In the genomic region with DNA sequence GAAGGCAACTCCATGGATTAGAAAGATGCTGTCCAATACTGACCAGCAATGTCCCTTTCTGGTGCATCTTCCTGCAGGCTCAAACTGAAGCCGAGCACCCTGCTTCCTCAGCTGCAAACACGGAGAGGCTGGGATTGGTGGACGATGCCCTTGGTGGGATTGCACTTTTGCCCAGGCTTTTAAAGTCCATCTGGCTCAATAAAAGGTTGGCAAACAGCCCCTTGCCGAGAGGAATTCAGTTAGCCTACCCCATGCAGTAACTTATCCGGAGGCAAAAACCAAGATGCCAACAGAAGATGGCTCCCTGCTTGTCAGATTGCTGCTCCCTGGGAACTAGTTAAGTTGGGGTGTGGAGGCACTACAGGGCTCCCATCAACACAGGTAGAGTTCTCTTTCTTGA, we compare ENCODE assay signal across 17 mouse cellular contexts.
"Had no signal": no experiment of that assay in that cellular context is flagged by ENCODE, and none has a peak within 500 bp of the region (broad histone marks: within the 10 kb centered on the region; RNA-seq: fewer than 3 reads in every experiment).

No protein-coding gene starts in this region.

- ATAC-seq: lung, postnatal 0 days; midbrain, embryonic 13.5 days; midbrain, embryonic 15.5 days had no signal

- H3K27me3 ChIP-seq: lung, embryonic 15.5 days; midbrain, embryonic 13.5 days; midbrain, embryonic 15.5 days; neural tube, embryonic 12.5 days; stomach, embryonic 15.5 days had no signal

- DNase-seq: lung, adult 2 months; lung, postnatal 14 days; lung, postnatal 36 days; right cerebral cortex, postnatal 14 days; thymus, adult 2 months; thymus, postnatal 25 days; thymus, postnatal 4 days had no signal

- H3K27ac ChIP-seq: lung, embryonic 15.5 days; macrophage; midbrain, embryonic 13.5 days; midbrain, embryonic 15.5 days; neural tube, embryonic 12.5 days; stomach, embryonic 15.5 days; stomach, postnatal 0 days had no signal

- H3K9me3 ChIP-seq: lung, embryonic 15.5 days; megakaryocyte, embryonic 14.5 days; midbrain, embryonic 13.5 days; midbrain, embryonic 15.5 days; neural tube, embryonic 12.5 days; stomach, embryonic 15.5 days had no signal

- H3K9ac ChIP-seq: lung, embryonic 15.5 days; midbrain, embryonic 13.5 days; midbrain, embryonic 15.5 days; neural tube, embryonic 12.5 days; stomach, embryonic 15.5 days had no signal

- H3K36me3 ChIP-seq: lung, embryonic 15.5 days; midbrain, embryonic 13.5 days; midbrain, embryonic 15.5 days; neural tube, embryonic 12.5 days; stomach, embryonic 15.5 days had no signal

- H3K4me3 ChIP-seq: lung, embryonic 15.5 days; megakaryocyte, embryonic 14.5 days; midbrain, embryonic 13.5 days; midbrain, embryonic 15.5 days; neural tube, embryonic 12.5 days; stomach, embryonic 15.5 days had no signal

- H3K4me2 ChIP-seq: lung, embryonic 15.5 days; midbrain, embryonic 11.5 days; midbrain, embryonic 13.5 days; midbrain, embryonic 15.5 days; neural tube, embryonic 12.5 days; stomach, embryonic 15.5 days had no signal
